Mouse (Mus musculus) brain, embryonic 18.5 days (tissue): ENCODE results near the gene Zfp786.
A peak's percentile ranks its signal among the peaks of the same experiment; 100 is the strongest.
"Not testable (repeated sequence)": the region's sequence is repeated elsewhere in the genome, so short reads cannot be mapped to it uniquely, and the experiment has no call there.

ENCODE experiments used
- DNase-seq: peaks from one replicate; pipeline ENCODE4 v3.0.0-alpha.2; 2012; ENCODE audit warnings: low read depth, low spot score

Zfp786 gene

DNA sequence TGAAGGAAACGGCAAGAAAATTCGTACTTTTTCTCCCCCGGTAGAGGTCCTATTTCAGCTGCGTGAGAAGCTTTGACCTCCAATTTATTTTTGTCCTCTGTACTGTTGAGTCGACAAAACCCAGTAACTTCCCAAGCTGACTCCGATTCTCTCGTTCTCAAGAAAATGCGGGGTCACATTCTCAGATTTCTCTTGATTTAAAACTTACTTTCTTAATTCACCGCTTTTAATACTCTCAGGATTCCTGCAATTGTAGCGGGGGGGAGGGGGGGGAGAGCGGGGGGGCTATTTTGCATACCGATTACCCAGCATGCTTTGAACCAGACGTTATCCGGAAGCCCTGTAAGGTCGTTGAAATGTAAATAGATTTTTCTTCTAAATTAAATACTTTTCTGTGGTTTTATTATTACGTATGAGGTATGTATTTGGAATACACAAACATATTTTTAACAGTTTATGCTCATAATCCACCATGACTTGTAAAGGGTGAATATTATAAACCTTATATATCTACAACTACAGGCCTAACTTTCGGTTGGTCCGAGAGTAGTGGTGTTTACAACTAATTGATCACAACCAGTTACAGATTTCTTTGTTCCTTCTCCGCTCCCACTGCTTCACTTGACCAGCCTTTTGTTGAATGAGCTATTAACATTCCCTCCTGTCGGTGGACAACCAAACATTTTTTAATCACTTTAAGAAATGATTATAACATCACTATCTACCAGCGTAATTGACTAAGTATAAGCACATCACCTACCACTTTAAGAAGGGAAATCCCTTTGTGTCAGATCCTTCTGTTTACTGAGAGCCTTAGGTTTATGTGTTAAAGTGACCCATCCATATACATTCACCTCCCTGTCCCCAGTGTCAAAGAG is 49.3 kb downstream of the Zfp786 start:
- DNase-seq = peak; percentile 64

DNA sequence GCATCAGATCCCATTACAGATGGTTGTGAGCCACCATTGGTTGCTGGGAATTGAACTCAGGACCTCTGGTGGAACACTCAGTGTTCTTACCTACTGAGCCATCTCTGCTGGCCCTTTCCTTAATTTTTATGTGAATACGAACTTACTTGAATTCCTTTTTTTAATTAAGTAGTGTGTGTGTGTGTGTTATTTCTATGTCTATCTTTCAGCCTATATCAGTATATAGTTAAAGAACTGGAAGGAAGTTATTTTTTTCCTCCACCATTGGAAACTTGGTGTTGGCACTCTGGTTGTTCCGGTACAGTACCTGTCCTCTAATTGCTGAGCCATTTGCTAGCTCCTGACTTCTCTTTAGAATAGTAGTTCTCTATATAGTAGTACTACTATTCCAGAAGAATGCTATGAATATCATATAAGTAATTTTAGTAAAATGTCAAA is 50.1 kb downstream of the Zfp786 start:
- DNase-seq = no peak

DNA sequence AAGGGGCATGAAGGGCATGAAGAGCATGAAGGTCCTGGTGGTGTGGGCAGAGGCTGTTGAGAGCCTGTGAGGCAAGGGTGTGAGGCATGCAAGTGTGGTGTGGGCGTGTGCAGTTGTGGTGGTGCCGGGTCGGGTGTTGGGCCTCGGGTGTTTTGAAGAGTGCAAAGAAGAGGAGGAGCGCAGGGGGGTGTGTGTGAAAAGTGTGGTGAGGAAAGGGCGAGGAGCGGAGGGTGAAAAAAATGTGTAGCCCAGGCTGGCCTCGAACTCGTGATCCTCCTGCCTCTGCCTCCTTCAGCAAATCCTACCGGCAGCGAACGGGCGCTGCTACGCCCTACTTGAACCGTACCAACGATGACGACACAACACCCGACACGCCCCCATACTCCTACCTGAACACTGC is 58.9 kb downstream of the Zfp786 start:
- not testable (repeated sequence) for DNase-seq

DNA sequence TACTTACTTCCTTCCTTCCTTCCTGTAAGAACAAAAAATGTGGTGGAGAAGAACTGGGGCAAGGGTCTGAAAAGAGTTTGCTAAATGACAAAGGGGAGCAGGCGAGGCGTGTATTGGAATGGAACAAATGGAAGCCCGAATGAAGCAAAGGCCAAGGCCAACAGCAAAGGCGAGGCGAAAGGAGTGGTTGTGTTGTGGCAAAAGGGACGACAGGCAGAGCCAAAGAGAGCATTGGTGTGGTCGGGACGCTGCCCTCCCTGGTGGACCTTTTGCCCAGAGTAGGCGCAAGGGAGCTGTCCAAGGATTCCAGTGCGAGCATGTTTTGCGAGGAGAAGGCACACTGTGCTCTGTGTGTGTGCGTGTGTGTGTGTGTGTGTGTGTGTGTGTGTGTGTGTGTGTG is 59.6 kb downstream of the Zfp786 start:
- DNase-seq = not testable (repeated sequence)

DNA sequence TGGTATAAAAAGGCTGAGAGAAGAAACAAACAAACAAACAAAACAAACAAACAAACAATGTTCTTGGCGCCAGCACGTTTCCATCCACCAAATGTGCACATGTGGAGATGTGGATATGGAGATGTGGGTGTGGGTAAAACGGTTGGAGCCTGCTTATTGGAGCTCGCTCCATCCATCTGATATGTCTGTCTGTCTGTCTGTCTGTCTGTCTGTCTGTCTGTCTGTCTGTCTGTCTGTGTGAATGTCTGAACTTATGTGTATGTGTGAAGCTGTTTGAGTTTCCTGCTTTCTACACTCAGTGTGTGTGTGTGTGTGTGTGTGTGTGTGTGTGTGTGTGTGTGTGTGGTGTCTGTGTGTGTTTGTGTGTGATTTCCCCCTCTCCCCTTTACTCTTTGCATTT is 60.8 kb downstream of the Zfp786 start:
- DNase-seq = not testable (repeated sequence)
